Mouse (Mus musculus): Measurements from ENCODE around the gene Rhbdl3. TPM values are rescaled to one million over a fixed set of nuclear protein-coding genes. Genes with fewer than 3 reads are reported as not detected.

Gene Rhbdl3
- 4.2 and 4.7 TPM in 2 replicates for polyA plus RNA-seq (2015; fragmentation: Nextera tagmentation; extraction: Ambion mirVana)

DNA sequence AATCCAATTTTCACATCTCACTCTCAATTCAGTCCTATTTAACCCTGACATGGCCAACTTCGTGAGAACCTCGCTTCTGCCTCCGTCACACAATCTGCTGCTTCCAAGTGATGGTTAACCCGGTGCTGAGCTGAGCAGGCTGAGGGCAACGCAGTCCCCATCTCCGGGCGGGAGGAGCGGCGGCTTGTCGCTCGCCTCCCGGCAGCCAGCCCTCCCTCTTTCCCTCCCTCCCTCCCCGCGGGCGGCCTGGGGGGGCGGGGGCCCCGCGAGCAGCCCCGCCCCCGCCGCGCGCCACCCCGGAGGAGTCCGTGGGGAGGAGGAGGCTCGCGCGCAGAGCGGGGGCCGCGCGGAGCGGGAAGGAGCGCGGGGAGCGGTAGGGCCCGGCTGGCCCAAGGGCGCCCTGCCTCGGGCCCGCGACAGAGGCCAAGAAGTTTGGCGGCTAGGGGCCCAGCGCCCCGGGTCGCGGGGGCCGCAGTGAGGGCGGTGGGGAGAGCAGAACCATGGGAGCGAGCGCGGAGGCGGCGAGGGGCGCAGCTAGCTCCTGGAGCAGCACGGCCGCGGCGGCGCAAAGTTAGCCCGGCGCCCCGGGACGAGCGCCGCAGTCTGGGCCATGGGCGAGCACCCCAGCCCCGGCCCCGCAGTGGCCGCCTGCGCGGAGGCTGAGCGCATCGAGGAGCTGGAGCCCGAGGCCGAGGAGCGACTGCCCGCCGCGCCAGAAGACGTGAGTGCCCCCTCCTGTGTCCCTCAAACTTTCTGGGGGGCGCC, at the start of gene Rhbdl3:
Rhbdl3 (plus strand) TSS at position 362 of the 765 bp plus-strand sequence.
- 2% methylated on average over 59 of the region's 81 CpGs for WGBS
- Histone ChIP-seq H3K4me3 (ENCODE audit: low read length) (peak within 1 kb of the TSS; percentile 80), H3K27ac (ENCODE audit: low read depth, low read length) (peak within 1 kb of the TSS; percentile 63; the same call in 1 of the 2 replicates), H3K4me2 (ENCODE audit: low read length) (peak within 1 kb of the TSS; percentile 100), H3K27me3 (replicated peaks; ENCODE audit: control insufficient read depth, insufficient read depth, low read length) (no peaks in the 10 kb centered on the region), H3K36me3 (ENCODE audit: control insufficient read depth, insufficient read depth, low read length) (no peaks in the 10 kb centered on the region), H3K9ac (ENCODE audit: low read depth, low read length) (peak within 1 kb of the TSS; percentile 76), H3K4me1 (ENCODE audit: control insufficient read depth, insufficient read depth, low read depth, low read length) (peaks cover 30% of the 10 kb centered on the region), H3K9me3 (ENCODE audit: control insufficient read depth, low read length) (peaks cover 2% of the 10 kb centered on the region; the same call in 1 of the 2 replicates)
- peak; percentile 57 for ATAC-seq

DNA sequence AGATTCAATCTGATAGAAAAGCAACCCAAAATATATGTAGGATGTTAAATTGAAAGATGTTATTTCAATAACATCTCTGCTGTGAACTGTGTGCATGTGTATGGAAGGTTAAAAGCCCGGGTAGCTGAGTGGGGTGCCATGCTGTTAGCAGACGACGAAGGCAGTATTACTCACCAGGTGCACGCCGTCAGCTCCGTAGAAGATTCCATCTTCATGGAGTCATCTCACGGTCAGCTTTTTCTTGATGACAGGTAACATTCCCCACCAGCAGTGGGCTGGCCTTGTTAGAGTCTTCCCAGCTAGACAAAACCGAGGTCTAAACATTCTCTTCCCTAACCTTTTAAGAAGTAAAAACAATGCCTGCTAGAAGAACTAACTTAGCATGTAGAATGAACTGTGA, 36.6 kb upstream of the Rhbdl3 start:
- Histone ChIP-seq H3K9me3 (ENCODE audit: control insufficient read depth, low read length) (no peaks in the 10 kb centered on the region), H3K4me2 (ENCODE audit: low read length) (no peak overlapping the region), H3K27me3 (replicated peaks; ENCODE audit: control insufficient read depth, insufficient read depth, low read length) (no peaks in the 10 kb centered on the region), H3K27ac (ENCODE audit: low read depth, low read length) (no peak overlapping the region), H3K9ac (ENCODE audit: low read depth, low read length) (no peak overlapping the region), H3K36me3 (ENCODE audit: control insufficient read depth, insufficient read depth, low read length) (peaks cover 12% of the 10 kb centered on the region), H3K4me1 (ENCODE audit: control insufficient read depth, insufficient read depth, low read depth, low read length) (no peaks in the 10 kb centered on the region), H3K4me3 (ENCODE audit: low read length) (no peak overlapping the region)
- ATAC-seq: no peak
- WGBS: 96% methylated on average over 8 of the region's 8 CpGs

DNA sequence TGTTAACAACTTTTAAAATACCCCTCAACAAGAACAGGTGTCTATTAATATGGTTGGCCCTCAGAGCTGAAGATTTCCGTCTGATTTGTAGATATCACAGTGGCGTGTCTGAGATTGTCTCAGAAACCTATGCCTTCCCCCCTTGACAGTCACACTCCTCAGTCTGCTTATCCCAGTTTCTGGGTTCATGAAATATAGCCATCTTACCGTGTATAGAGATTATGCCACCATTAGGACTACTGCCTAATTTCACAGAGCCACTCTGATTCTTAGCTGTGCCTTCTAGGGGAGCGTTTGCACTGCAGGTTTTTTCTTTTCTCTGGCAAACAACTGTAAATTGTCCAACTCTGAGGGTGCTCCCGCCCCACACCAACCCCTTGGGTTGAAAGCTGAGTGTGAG, 29.6 kb upstream of the Rhbdl3 start:
- no peak for ATAC-seq
- H3K27me3 ChIP-seq (replicated peaks; ENCODE audit: control insufficient read depth, insufficient read depth, low read length): no peaks in the 10 kb centered on the region
- H3K4me1 ChIP-seq (ENCODE audit: control insufficient read depth, insufficient read depth, low read depth, low read length): no peaks in the 10 kb centered on the region
- H3K36me3 ChIP-seq (ENCODE audit: control insufficient read depth, insufficient read depth, low read length): peaks cover 4% of the 10 kb centered on the region
- H3K27ac ChIP-seq (ENCODE audit: low read depth, low read length): no peak overlapping the region
- 91% methylated on average over 5 of the region's 5 CpGs for WGBS
- peaks cover 2% of the 10 kb centered on the region; the same call in 1 of the 2 replicates for H3K9me3 ChIP-seq (ENCODE audit: control insufficient read depth, low read length)
- H3K4me3 ChIP-seq (ENCODE audit: low read length): no peak overlapping the region
- no peak overlapping the region for H3K9ac ChIP-seq (ENCODE audit: low read depth, low read length)
- H3K4me2 ChIP-seq (ENCODE audit: low read length): no peak overlapping the region

DNA sequence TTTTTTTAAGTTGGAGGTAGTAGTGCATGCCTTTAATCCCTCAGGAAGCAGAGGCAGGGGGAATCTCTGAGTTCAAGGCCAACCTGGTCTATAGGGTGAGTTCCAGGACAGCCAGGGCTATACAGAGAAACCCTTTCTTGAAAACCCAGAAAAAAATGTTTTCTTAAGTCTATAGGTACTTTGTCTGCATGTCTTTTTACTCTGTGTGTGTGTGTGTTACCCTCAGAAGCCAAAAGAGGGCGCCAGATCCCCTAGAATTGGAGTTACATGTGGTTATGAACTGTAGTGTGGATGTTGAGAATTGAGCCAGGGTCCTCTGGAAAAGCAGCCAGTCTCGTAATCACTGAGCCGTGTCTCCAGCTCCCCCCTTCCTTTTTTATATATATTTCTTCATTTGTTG, 25.7 kb upstream of the Rhbdl3 start:
- WGBS: 67% methylated on average over 3 of the region's 3 CpGs
- H3K27me3 ChIP-seq (replicated peaks; ENCODE audit: control insufficient read depth, insufficient read depth, low read length): no peaks in the 10 kb centered on the region
- no peaks in the 10 kb centered on the region for H3K4me1 ChIP-seq (ENCODE audit: control insufficient read depth, insufficient read depth, low read depth, low read length)
- peaks cover 2% of the 10 kb centered on the region; the same call in 1 of the 2 replicates for H3K9me3 ChIP-seq (ENCODE audit: control insufficient read depth, low read length)
- no peak overlapping the region for H3K4me2 ChIP-seq (ENCODE audit: low read length)
- no peak overlapping the region for H3K4me3 ChIP-seq (ENCODE audit: low read length)
- no peak for ATAC-seq
- H3K36me3 ChIP-seq (ENCODE audit: control insufficient read depth, insufficient read depth, low read length): no peaks in the 10 kb centered on the region
- no peak overlapping the region for H3K9ac ChIP-seq (ENCODE audit: low read depth, low read length)
- no peak overlapping the region for H3K27ac ChIP-seq (ENCODE audit: low read depth, low read length)

DNA sequence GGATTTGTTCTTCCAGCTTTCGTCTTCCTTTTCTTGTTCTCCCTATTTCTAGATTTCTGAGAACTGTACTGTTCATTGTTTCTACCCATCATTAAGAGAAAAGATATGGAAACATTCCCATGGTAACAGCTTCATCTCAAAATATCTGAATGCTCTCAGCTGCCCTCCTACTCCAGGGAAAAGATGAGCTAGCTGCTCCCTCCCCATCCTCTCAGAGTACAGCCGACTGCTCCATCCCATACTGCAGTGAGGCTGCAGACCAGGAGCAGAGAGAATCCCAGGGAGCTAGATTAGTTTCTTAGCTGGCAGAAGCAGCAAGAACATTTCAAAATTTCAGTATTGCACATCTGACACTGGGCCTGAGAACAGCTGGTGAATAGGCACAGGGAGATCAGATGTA, 22.7 kb upstream of the Rhbdl3 start:
- Histone ChIP-seq H3K4me1 (ENCODE audit: control insufficient read depth, insufficient read depth, low read depth, low read length) (no peaks in the 10 kb centered on the region), H3K4me3 (ENCODE audit: low read length) (no peak overlapping the region), H3K9me3 (ENCODE audit: control insufficient read depth, low read length) (peaks cover 2% of the 10 kb centered on the region; the same call in 1 of the 2 replicates), H3K27ac (ENCODE audit: low read depth, low read length) (no peak overlapping the region), H3K36me3 (ENCODE audit: control insufficient read depth, insufficient read depth, low read length) (no peaks in the 10 kb centered on the region), H3K9ac (ENCODE audit: low read depth, low read length) (no peak overlapping the region), H3K4me2 (ENCODE audit: low read length) (no peak overlapping the region), H3K27me3 (replicated peaks; ENCODE audit: control insufficient read depth, insufficient read depth, low read length) (no peaks in the 10 kb centered on the region)
- no peak for ATAC-seq
- 66% methylated on average over 2 of the region's 2 CpGs for WGBS

DNA sequence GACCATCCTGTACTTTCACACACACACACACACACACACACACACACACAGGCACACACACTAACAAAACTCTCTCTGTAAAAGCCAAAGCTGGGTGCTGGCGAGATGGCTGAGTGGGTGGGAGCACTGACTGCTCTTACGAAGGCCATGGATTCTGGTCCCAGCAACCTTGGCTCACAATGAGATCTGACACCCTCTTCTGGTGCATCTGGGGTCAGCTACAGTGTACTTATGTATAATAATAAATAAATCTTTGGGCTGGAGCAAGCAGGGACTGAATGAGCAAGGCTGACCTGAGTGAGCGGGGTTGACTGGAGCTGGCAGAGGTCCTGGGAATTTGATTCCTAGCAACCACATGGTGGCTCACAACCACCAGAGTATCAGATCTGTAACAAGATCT, 16.9 kb upstream of the Rhbdl3 start:
- Histone ChIP-seq H3K4me1 (ENCODE audit: control insufficient read depth, insufficient read depth, low read depth, low read length) (no peaks in the 10 kb centered on the region), H3K4me3 (ENCODE audit: low read length) (no peak overlapping the region), H3K4me2 (ENCODE audit: low read length) (no peak overlapping the region), H3K36me3 (ENCODE audit: control insufficient read depth, insufficient read depth, low read length) (no peaks in the 10 kb centered on the region), H3K9ac (ENCODE audit: low read depth, low read length) (no peak overlapping the region), H3K27me3 (replicated peaks; ENCODE audit: control insufficient read depth, insufficient read depth, low read length) (no peaks in the 10 kb centered on the region), H3K9me3 (ENCODE audit: control insufficient read depth, low read length) (no peaks in the 10 kb centered on the region), H3K27ac (ENCODE audit: low read depth, low read length) (no peak overlapping the region)
- whole genome bisulfite sequencing: 68% methylated on average over 3 of the region's 3 CpGs
- ATAC-seq: no peak

DNA sequence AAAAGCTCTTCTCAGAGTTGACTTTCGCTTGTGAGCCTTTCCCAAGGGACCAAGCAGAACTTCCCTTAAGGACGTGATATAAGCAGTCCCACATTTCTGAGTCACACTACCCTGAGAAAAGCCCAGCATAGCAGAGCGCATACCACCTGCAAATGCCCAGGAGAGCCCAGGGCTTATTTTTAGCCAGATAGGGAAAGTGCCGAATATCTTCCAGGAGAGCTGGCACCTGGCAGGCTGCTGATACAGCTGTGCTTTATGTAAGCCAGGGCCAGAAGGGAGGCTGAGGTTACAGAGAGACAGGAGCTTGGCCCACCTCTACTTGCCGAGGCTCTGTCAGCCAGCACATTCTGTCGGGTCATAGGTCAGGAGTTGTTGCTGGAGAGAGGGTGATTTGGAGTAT, 16.1 kb upstream of the Rhbdl3 start:
- Histone ChIP-seq H3K4me1 (ENCODE audit: control insufficient read depth, insufficient read depth, low read depth, low read length) (peaks cover 5% of the 10 kb centered on the region; the same call in 1 of the 2 replicates), H3K9me3 (ENCODE audit: control insufficient read depth, low read length) (no peaks in the 10 kb centered on the region), H3K27me3 (replicated peaks; ENCODE audit: control insufficient read depth, insufficient read depth, low read length) (no peaks in the 10 kb centered on the region), H3K4me2 (ENCODE audit: low read length) (no peak overlapping the region), H3K36me3 (ENCODE audit: control insufficient read depth, insufficient read depth, low read length) (no peaks in the 10 kb centered on the region), H3K9ac (ENCODE audit: low read depth, low read length) (no peak overlapping the region), H3K4me3 (ENCODE audit: low read length) (no peak overlapping the region), H3K27ac (ENCODE audit: low read depth, low read length) (no peak overlapping the region)
- whole genome bisulfite sequencing: 56% methylated on average over 6 of the region's 6 CpGs
- ATAC-seq: no peak

DNA sequence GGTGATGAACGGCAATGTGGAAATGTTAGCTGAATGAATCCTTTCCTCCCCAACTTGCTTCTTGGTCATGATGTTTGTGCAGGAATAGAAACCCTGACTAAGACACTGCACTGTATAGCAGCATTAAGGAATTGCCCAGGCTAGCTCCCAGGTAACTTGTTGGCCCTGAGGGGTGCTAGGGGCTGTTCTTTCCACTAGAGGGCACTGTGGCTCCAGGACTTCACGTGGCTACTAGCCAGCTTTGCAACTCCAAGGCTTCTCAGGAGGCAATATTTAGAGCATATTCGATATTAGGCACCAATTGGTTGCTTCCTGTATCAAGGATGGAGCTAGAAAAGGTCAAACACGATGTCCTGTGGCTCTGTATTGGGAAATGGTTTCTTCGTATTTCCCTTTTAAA, 13.6 kb upstream of the Rhbdl3 start:
- H3K4me3 ChIP-seq (ENCODE audit: low read length): no peak overlapping the region
- no peak overlapping the region for H3K9ac ChIP-seq (ENCODE audit: low read depth, low read length)
- no peaks in the 10 kb centered on the region for H3K9me3 ChIP-seq (ENCODE audit: control insufficient read depth, low read length)
- H3K4me1 ChIP-seq (ENCODE audit: control insufficient read depth, insufficient read depth, low read depth, low read length): peaks cover 15% of the 10 kb centered on the region
- no peaks in the 10 kb centered on the region for H3K27me3 ChIP-seq (replicated peaks; ENCODE audit: control insufficient read depth, insufficient read depth, low read length)
- H3K4me2 ChIP-seq (ENCODE audit: low read length): no peak overlapping the region
- no peak for ATAC-seq
- WGBS: 18% methylated on average over 5 of the region's 5 CpGs
- H3K27ac ChIP-seq (ENCODE audit: low read depth, low read length): no peak overlapping the region
- H3K36me3 ChIP-seq (ENCODE audit: control insufficient read depth, insufficient read depth, low read length): no peaks in the 10 kb centered on the region

DNA sequence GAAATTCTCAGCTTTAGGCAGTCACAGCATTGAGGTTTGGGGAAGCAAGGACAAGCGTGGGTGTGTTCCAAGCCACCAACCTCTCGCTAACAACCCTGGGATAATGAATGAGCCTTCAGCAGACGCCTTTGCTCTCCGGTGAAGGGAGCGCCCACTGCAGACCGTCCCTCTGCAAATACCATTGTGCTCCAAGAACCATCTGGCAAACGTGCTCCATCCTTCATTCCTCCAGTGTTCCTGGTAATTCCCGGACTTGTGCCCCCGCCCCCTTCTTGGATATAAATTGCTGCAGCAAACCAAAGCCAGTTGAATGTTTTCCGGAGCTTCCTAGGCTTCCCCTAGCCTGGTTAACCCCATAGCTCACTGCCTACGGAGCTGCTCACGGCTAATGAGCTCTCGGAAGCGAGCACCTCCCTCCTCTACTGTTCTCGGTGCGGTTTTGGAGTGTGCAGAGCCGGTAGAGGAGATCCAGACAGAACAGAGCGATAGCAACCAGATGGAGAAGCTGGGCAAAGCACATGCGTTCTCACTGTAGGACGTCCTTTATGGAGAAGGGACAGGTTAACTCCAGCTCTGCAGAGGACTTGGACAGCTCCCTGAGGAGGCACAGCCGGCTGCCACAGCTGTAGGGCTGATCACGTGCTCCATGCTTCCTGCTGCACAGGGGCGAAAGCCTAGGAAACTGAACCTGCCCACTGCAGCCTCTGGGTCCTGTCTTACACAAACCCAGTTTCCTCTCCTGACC, 10.8 kb upstream of the Rhbdl3 start:
- no peaks in the 10 kb centered on the region for H3K9me3 ChIP-seq (ENCODE audit: control insufficient read depth, low read length)
- H3K4me3 ChIP-seq (ENCODE audit: low read length): peak overlapping the region; percentile 40
- H3K4me1 ChIP-seq (ENCODE audit: control insufficient read depth, insufficient read depth, low read depth, low read length): peaks cover 17% of the 10 kb centered on the region
- no peaks in the 10 kb centered on the region for H3K36me3 ChIP-seq (ENCODE audit: control insufficient read depth, insufficient read depth, low read length)
- WGBS: 1% methylated on average over 23 of the region's 23 CpGs
- peak overlapping the region; percentile 81 for H3K27ac ChIP-seq (ENCODE audit: low read depth, low read length)
- H3K9ac ChIP-seq (ENCODE audit: low read depth, low read length): peak overlapping the region; percentile 36
- H3K4me2 ChIP-seq (ENCODE audit: low read length): peak overlapping the region; percentile 60
- H3K27me3 ChIP-seq (replicated peaks; ENCODE audit: control insufficient read depth, insufficient read depth, low read length): no peaks in the 10 kb centered on the region
- ATAC-seq: peak; percentile 94

Measured in hindbrain, embryonic 16.5 days (tissue).